8 mouse cellular contexts compared by ENCODE assay signal in the genomic region with DNA sequence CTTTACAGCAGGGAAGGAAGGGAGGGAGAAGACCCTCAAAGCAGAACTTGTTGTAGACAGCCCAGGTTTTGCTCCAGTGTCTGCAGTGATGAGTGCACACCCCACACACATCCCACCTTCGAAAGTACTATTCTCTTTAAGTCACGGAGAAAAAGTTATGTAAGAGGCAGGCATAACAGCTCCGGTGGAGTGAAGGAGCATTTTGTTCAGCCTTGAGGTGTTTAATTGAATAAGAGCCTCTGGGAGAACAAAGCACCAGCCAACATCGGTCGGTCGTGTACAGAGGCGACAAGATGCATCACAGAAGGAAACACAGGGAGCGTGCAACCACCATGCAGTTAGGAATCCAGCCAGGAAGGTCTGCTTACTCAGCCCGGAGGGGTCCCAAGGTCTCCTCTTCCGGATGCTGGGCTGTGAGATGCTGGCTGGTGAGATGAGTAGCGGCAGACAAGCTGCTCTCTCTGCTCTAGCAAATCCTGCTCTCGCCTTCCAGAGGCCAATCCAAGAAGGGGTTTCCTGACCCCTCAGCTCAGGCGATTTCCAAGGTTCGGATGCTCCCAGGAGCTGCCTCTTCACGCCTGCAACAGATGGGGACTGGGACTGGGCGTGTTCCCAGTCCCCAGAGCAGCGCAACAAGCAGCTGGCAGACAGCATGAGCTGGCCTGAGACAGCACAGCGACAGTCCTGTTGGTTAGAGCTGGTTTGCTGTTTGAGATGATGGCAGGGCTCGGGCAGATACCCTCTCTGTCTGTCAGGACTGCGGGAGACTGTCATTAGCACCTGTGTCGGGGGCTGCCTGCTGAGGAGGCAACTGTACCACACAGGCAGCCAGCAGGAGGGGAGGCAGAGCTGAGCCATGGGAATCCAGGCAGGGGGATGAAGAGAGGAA. TPM values are rescaled to one million over a fixed set of nuclear protein-coding genes. Genes with fewer than 3 reads are reported as not detected.
DNase-seq lines count a peak whose midpoint lies in the region; ATAC-seq and TF ChIP-seq lines count a peak whose summit lies in the region.

No protein-coding gene starts in this region.

- H3K9ac ChIP-seq in forebrain, embryonic 15.5 days (replicated peaks) = 0 out of 2 replicates have a peak overlapping the region, but pooled peaks have one; percentile 11
- peak overlapping the region; percentile 4; the same call in 1 of the 2 replicates for H3K9ac ChIP-seq in neural tube, embryonic 15.5 days (replicated peaks)

- intact Hi-C loops in heart, postnatal 25 days (cut with DNase I) = no loop called here
- intact Hi-C loops in left cerebral cortex, adult 2 months (cut with DNase I) = loop anchor here (2.0 kb wide), 2 partner anchors 22 to 58 kb away; no protein-coding TSS in a partner anchor

- H3K9me3 ChIP-seq in forebrain, embryonic 15.5 days = no peaks in the 10 kb centered on the region
- no peaks in the 10 kb centered on the region for H3K9me3 ChIP-seq in neural tube, embryonic 15.5 days (replicated peaks)

- peaks cover 21% of the 10 kb centered on the region for H3K4me1 ChIP-seq in forebrain, embryonic 15.5 days
- peaks cover 44% of the 10 kb centered on the region for H3K4me1 ChIP-seq in neural tube, embryonic 15.5 days
- peaks cover 4% of the 10 kb centered on the region; the same call in 1 of the 2 replicates for H3K4me1 ChIP-seq in thymus, adult 2 months (replicated peaks; ENCODE audit: control insufficient read depth, insufficient read depth, low read length)

- 14% methylated on average over 21 of the region's 21 CpGs for WGBS in forebrain, embryonic 15.5 days
- WGBS in neural tube, embryonic 15.5 days = 19% methylated on average over 21 of the region's 21 CpGs
- 89% methylated on average over 21 of the region's 21 CpGs for WGBS in thymus, adult 2 months

- 0 out of 2 replicates have a peak overlapping the region, but pooled peaks have one; percentile 7 for H3K4me3 ChIP-seq in forebrain, embryonic 15.5 days
- H3K4me3 ChIP-seq in left cerebral cortex, adult 2 months = peak overlapping the region; percentile 47
- no peak overlapping the region for H3K4me3 ChIP-seq in neural tube, embryonic 15.5 days (replicated peaks)
- H3K4me3 ChIP-seq in thymus, adult 2 months (ENCODE audit: control insufficient read depth, insufficient read depth, low read length) = no peak overlapping the region

- ATAC-seq in forebrain, embryonic 15.5 days (replicated peaks) = peak; percentile 56; the same call in 1 of the 2 replicates
- ATAC-seq in neural tube, embryonic 15.5 days (ENCODE audit: low FRiP score) = peak; percentile 46; the same call in 1 of the 2 replicates

- no peaks in the 10 kb centered on the region for H3K36me3 ChIP-seq in forebrain, embryonic 15.5 days
- no peaks in the 10 kb centered on the region for H3K36me3 ChIP-seq in neural tube, embryonic 15.5 days
- no peaks in the 10 kb centered on the region for H3K36me3 ChIP-seq in thymus, adult 2 months (ENCODE audit: control insufficient read depth, insufficient read depth, low read length)

- H3K27me3 ChIP-seq in forebrain, embryonic 15.5 days = no peaks in the 10 kb centered on the region
- no peaks in the 10 kb centered on the region for H3K27me3 ChIP-seq in neural tube, embryonic 15.5 days (replicated peaks)
- H3K27me3 ChIP-seq in thymus, adult 2 months (ENCODE audit: control insufficient read depth, insufficient read depth, low read length) = no peaks in the 10 kb centered on the region

- TF ChIP-seq CTCF in left cerebral cortex, adult 2 months (IDR thresholded peaks at IDR 0.05) = no peak
- no peak for TF ChIP-seq CTCF in thymus, adult 2 months (IDR thresholded peaks at IDR 0.05; ENCODE audit: borderline replicate concordance, control insufficient read depth, extremely low read depth, insufficient read depth, low read length, poor library complexity)

- TF ChIP-seq POLR2A in thymus, adult 2 months (IDR thresholded peaks at IDR 0.05; ENCODE audit: control insufficient read depth, extremely low read depth, insufficient read depth, low read length, poor library complexity) = no peak

- peak overlapping the region; percentile 34 for H3K4me2 ChIP-seq in forebrain, embryonic 15.5 days (replicated peaks)
- H3K4me2 ChIP-seq in neural tube, embryonic 15.5 days = peak overlapping the region; percentile 36

- DNase-seq in heart, adult 11 months = peak; percentile 94
- DNase-seq in heart, postnatal 25 days (ENCODE audit: low spot score) = no peak
- DNase-seq in cerebellum, adult 11-12 months = peak; percentile 86
- peak; percentile 24 to 51 for DNase-seq in left cerebral cortex, adult 2 months (ENCODE audit: extremely low spot score in 1 of 2, low spot score in 2 of 2)
- no peak for DNase-seq in ovary, adult 18-20 months (ENCODE audit: low spot score)
- no peak for DNase-seq in thymus, adult 2 months

- no peak overlapping the region for H3K27ac ChIP-seq in forebrain, embryonic 15.5 days (replicated peaks)
- H3K27ac ChIP-seq in left cerebral cortex, adult 2 months = peak overlapping the region; percentile 92
- no peak overlapping the region for H3K27ac ChIP-seq in neural tube, embryonic 15.5 days (replicated peaks)
- H3K27ac ChIP-seq in thymus, adult 2 months (ENCODE audit: control insufficient read depth, insufficient read depth, low read length) = no peak overlapping the region

RNA-seq across cellular contexts. Expression of a gene that starts 41.3 kb away (rescaled TPM):
- total RNA-seq in heart, postnatal 25 days (2021) = 10 to 100 TPM; 29.7 to 36.6 TPM
- 90.1 and 93.3 TPM in 2 replicates for polyA plus RNA-seq in forebrain, embryonic 15.5 days (2015; fragmentation: Nextera tagmentation; extraction: Ambion mirVana)
- total RNA-seq in left cerebral cortex, adult 2 months (2021) = 100 to 1,000 TPM; 113 to 118 TPM
- polyA plus RNA-seq in neural tube, embryonic 15.5 days (2015; fragmentation: Nextera tagmentation; extraction: Ambion mirVana) = 88.4 and 90.9 TPM in 2 replicates
- polyA plus RNA-seq in thymus, adult 2 months (2012; rRNA removed) = 21.4 and 23.5 TPM in 2 replicates

Comparison
In these comparisons a context has a peak if more than half of its experiments do, and no peak if none do; other contexts are left out.
1. DNase-seq: peak in heart, adult 11 months (single experiment), cerebellum, adult 11-12 months (single experiment) and left cerebral cortex, adult 2 months (2 of 2); none in heart, postnatal 25 days (single experiment), ovary, adult 18-20 months (single experiment) and thymus, adult 2 months (single experiment).
2. H3K4me3 ChIP-seq: peak in forebrain, embryonic 15.5 days (single experiment) and left cerebral cortex, adult 2 months (single experiment); none in neural tube, embryonic 15.5 days (single experiment) and thymus, adult 2 months (single experiment).